Mouse (Mus musculus) heart, postnatal 0 days (tissue): ENCODE measurements at regions not wholly inside any gene's neighbourhood (a gene's known extent, or its start where the extent isn't known, plus 50 kb on each side); places are given as distances from the start of the nearest gene placed in this dataset.

ENCODE experiments used
- CTCF ChIP-seq: IDR thresholded peaks from 2 replicates; pipeline ENCODE4 v1.5.1; 2016; ENCODE audit warnings: antibody characterized with exemption, control low read depth, low read depth
- EP300 ChIP-seq: IDR thresholded peaks from 2 replicates; pipeline ENCODE4 v1.6.1; 2016; ENCODE audit warnings: antibody characterized with exemption, low read depth

DNA sequence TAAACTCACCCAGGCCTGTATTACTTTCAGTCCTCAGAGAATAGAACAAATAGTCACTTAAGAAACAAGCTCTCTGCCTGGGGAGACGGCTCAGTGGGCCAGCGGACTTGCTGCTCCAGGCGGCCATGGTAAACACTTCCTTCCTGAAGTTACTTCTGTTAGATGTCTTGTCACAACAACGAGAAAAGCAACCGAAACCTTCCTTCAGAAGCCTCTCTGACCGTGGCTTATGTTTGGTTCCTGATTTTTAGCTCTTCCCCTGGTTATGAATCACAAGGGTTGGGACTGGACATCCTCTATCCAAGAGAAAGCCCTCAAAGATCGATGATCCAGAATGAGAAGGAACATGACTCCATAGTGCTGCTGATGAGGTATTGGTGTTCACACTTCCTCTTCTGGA lies 73.5 kb downstream of the Dyrk2 start:
- TF ChIP-seq EP300 (no peak), CTCF (no peak)
